Mouse (Mus musculus) 3134 (cell line): ENCODE results near the gene Npepps.
"Not testable (repeated sequence)": the region's sequence is repeated elsewhere in the genome, so short reads cannot be mapped to it uniquely, and the experiment has no call there.

ENCODE experiments used
- DNase-seq: peaks from one replicate; pipeline ENCODE4 v3.0.0-alpha.2; 2011; ENCODE audit warnings: low spot score; ENCODE audit not compliant: insufficient read length; ENCODE audit errors: extremely low read depth

Npepps gene

DNA sequence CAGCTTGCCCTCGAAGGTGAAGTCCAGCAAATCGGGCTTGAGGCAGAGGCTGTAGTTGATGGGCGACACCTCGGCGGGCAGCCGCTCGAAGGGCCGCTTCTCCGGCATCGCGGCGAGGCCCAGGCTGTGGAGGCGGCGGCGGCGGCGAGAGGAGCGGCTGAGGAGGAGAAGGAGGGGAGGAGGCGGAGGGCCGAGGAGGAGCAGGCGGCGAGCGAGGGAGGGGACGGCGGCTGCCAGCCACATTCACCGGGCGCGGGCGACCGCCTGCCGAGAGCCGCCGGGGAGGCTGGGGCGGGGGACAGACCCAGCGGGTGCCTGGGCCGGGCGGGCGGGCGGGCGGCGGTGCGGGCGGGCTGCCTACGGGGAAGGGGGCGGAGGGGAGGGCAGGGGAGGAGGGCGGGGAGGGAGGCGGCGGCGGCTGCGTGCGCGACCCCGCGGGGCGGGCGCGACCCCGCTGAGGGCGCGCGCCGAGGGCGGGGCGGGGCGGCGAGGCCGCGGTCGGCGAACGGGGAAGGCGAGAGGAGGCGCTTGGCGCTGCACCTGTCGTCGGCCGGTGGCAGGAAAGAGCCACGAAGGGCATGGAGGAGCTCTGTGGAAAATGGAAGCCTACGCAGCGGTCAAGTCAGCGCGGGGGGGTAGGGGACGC is at the start of gene Npepps:
Gene Npepps (minus strand): TSS at position 423 of the 646 bp plus-strand sequence.
- peak; percentile 64 for DNase-seq

DNA sequence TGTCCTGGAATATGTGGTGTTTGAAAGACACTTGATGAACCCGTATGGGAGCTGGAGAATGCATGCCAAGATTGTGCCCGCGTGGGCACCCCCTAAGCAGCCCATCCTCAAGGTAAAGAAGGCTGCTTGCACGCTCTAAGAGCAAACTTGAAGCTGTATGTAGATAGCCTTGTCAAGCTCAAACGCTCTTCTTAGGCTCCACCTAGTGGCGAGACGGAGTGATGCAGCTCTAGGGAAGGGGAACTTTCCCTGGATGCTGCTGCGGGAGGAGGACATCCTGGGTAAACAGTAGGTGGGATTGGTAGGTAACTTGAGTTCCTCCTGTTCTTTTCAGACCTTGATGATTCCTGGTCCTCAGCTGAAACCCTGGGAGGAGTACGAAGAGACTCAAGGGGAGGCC is 47.7 kb upstream of the Npepps start:
- peak; percentile 39 for DNase-seq

DNA sequence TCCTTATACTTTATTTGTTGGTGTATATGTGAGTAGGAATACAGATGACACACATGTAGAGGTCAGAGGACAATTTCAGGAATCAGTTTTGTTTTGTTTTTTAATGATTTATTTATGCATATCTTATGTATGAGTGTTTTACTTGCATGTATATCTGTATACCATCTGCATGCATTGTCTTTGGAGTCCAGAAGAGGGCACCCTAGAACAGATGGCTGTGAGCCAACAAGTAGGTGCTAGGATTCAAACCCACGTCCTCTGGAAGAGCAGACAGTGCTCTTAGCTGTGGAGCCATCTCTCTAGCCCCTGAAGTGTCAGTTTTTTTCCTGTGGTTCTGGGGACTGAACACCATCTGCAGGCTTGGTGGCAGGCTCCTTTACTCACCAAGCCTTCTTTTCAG is 44.8 kb upstream of the Npepps start:
- no peak for DNase-seq

DNA sequence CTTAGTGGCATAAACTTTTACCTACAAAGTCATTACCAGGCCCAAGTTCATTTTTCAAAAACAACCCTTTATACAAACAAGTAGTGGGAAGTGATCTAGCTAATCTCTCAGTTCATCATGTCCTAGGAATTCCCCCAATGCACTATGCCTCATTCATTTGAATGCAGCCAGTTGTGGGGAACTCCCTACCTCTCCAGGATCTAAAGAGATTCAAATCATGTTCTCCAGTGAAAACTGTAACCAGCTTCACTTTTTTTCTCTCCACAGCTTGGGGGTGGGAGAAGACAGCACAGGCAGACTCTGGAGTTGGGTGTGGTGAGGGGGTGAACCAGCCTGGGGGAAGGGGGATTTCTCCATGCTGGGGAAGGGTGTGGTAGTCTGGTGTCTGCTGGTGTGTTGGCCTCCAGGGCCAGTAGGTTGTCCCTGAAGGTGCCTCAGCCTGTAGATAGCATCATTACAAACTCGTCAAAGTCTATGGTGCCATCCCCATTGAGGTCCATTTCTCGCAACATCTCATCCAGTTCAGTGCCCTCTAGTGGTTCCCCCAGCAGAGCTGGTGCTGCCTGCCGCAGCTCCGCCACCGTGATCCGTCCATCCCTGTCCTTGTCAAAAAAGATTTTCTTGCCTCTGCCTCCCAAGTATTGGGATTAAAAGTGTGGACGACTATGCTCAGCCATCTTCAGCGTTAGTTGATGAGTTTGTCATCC is 41.6 kb upstream of the Npepps start:
- not testable (repeated sequence) for DNase-seq

DNA sequence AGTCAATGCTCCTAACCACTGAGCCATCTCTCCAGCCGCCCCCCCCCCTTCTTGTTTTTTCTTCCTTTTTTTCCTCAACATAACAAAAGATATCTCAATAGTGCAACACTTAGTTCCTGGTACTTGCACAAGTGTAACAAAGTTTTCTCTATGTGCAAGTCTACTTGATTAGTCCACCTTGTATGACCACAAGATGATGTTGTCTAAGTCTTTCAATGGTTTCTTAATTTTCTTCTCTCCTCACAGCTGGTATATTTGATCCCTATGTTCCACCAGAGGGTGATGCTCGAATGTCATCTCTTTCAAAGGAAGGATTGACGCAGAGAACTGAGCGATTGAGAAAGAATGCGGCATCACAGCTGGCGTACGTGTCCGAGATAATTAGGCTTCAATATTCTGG is 40.8 kb upstream of the Npepps start:
- DNase-seq, result no peak

DNA sequence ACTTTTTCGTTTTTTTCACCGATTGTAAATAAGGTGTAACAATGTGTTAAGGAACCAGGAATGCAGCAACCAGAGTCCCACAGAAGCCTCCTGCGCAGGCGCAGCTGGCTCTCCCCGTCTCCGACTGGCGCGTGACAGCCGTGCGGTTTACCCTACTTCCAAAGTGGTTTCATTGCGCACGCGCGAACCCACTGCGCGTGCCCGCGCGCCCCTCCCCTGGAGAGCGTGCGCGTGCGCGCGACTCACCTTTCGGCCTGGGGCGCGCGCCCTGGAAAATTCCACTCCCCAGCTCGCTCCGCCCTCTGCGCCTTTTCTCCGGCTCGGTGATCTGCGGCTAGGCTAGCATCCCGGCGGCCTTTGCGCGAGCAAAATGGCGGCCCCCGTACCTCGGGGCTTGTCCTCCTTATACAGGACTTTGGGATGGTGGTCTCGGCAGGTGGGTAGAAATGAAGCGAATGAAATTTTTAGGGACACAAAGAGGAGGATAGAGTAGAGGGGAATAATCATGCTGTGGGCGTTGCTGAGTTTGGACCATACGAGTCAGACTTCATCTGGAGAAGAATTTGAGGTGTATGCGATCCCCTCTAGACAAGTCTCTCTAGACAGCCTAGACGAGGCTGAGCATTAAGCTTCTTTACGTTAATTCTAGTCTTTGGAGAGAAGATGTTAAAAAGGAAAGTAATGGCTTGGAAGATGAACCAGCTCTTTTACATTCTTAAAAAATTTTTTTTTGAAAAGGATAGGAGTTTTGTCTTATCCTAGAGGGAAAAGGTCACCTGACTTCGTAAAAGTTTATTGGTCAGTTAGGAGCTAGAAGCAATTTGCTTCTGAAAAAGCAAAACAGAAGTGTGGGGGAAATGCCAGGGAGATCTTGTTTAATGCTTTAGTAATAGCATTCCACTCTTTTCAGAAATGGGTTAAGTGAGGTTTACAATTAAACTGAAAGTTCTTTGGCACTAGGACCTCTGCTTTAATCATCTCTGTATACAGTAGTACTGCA is 35.4 kb upstream of the Npepps start, which contains the start of gene Mrpl45:
Gene Mrpl45 (plus strand): TSS at position 213 of the 1,000 bp plus-strand sequence.
- peak; percentile 97 for DNase-seq

DNA sequence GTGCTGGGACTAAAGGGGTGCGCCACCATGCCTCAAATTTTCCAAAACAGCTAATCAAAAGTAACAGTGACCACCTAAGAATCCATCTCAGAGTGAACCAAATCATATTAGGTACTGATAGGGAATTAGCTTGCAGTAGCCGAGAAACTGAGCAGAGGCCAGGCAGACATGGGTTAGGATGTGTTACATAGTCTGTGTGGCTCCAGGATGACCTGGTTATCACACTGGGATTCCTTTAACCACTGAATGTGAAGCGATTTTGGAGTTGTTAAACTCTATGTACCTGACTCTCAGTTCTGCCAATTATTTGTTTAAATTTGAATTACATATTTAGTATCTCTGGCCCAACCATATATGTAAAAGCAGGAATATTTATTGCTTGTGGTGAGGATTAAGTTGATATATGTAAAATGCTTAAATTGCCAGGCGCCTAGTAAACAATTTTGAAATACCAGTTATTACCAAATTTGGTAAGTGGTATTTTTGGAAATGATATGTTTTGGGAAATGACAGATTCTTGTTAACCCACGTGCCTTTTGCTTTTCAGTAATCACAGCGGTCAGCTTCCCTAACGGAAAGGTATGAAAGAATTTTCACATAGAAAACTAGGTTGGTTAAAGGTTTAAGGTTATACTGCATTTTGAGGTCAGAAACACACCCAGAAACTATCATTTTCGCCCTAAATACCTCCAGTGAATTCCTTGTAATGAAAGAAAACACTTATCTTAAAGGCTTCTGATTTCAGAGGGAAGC is 34.5 kb upstream of the Npepps start:
- no peak for DNase-seq

DNA sequence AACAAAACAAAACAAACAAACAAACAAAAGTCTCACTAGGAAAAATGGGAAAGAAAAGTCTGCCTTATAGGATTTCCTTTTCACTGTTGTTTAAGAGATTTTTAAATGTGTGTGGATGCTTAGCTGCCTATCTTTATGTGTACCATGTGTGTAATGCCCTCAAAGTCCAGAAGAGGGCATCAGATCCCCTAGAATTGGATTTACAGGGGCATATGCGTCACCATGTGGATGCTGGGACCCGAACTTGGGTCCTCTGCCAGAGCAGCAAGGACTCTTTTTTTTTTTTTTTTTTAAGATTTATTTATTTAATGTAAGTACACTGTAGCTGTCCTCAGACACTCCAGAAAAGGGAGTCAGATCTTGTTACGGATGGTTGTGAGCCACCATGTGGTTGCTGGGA is 33.7 kb upstream of the Npepps start:
- no peak for DNase-seq

DNA sequence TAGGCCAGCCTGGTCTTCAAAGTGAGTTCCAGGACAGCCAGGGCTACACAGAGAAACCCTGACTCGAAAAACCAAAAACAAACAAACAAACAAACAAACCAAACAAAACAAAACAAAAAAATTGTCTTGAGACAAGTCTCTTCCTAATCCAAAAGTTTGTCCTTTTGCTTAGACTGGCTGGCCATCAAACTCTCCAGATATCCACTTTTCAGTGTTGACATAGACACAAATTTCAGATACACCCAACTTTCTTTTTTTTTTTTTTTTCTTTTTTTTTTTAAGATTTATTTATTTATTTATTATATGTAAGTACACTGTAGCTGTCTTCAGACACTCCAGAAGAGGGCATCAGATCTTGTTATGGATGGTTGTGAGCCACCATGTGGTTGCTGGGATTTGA is 32.4 kb upstream of the Npepps start:
- DNase-seq, result not testable (repeated sequence)

DNA sequence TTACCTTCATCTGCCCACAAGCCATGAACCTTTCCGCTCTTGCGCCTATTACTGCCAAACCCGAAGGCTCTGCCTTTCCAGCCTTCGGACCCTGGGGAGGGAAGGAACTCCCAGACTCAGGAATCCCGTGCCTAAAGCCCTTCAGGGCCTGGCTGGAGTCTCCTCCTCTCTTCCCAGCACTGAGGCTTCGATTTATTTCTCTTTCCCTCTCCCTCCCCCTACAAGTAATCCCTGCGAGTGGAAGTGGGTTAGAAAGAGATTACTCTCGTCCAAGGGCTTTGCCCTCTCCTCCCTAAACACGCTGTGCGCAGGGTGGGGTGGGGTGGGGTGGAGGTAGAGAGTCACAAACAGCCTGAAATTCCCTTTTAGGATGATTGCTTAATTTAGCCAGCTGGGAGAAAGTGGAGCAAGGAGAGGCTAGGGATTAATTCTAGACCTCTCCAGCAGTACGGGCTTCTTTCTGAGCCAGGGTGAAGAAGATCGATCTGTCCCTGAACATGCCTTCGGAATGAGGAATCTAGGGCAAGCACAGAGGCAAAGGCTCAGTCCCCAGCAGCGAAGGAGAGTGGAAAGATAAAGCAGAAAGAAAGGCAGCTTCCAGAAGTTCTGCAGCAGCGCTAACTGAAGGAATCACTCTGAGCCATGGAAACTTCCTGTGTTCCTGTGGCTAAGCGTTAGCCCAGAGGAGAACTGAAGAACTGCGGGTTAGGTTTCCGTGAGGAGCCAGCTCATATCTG is 30.6 kb upstream of the Npepps start:
- DNase-seq, result peak; percentile 59

DNA sequence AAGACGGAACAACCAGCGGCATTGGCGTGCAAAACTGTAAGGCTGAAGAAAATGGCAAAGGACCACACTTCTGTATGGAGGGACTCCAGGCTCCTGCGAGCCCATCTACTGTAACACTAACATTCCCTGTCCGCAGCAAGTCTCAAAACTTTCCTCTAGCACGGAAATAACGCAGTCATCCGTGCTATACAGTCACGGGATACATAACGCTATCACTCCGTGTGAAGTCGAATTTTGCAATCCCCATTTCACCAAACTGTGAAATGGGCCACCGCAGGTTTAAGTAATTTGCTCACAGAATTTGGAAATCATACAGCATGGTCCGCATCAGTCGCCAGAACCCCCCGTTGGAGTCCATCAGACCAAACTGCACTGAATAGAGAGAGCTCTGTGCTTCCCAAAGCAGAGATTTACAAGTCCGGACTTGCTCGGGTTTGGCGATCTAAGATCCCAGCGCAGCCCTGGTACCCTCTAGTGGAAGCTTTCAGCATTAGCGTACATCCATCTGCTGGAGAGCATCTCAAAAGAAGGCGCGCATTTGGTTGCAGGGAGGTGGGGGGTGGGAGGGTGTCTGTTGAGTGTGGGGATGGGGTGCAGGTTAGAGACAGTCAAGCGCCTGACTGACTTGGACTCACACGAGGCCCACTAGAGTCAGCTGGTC is 29.6 kb upstream of the Npepps start:
- DNase-seq, result peak; percentile 80

DNA sequence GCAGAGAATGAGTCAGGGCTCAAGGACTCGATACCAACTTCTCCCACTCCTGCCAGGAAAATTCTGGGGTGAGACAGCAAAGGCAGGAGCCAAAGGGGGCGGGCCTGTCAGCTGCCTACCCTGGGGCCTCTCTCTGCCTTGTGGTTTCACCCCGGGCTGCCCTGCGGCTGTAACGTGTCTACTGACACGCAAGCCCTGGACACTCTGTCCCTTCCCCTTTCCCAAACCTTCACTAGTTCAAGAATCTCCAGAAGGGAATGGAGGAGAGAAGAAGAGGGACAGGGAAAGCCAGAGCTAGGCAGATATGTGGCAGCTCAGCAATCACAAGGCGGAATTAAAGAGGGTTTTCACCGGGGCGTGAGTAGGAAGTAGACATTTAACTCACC is 29.0 kb upstream of the Npepps start:
- peak; percentile 94 for DNase-seq

DNA sequence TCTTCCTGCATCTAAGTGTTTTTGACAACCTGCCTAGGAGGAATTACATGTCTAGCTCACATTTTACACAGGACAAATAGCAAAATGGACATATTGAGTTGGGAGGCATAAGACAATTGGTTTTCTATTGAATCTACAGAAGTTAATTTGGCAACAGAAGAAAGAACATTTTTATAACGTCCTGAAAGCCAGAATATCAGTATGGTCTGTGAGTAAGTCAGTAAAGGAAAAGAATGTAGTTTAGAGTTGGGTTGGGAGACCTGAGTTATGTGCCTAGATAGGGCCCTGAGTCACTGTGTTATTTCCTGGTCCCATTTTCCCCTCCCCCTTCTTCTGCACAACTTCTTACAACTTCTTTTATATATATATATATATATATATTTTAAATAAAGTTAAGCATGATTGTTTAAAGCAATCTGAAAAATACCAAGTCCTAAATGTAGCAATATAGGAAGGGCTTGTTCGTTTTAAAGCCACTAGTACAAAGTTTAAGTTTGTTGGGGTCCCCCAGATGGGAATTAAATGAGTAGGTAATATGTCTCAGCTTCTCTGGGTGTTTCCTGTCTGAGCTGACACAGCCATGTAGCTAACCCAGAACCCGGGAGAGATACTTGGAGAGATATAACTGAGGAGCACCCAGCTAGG is 28.5 kb upstream of the Npepps start:
- DNase-seq, result peak; percentile 48

DNA sequence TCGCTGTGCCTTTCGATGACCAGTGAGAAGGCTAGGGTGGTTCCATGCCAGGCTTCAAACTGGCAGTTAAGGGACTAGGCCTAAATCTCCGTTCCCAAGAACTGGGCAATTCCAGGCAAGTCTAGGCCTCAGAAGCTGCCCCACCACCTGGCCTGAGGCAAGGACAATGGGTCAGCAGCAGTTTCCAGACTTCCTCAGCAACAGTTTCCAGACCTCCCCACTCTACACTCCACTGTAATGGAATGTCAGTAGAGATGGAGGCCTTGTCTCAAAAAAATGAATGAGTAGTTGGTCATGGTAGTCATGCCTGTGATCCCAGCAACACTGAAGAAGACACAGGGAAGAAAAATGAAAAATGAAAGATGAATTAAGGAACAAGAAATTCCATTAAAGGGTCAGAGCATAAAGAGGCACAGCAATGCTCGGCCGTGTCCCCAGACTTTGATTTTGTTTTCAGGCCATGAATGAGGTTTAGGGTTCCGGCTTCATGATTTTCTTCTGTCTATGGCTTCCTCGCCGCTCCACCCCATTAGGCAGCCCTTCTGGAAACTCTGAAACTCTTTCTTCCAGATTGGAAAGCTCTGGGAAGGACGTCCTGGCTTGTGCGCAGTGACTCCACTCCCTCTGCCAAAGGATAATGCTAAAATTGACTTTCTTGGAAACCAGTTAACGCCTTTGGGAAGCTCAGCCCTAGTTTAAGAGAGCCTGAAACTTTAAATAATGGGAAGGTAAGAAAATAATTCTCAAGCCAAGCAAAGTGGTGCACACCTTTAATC is 27.0 kb upstream of the Npepps start:
- no peak for DNase-seq

DNA sequence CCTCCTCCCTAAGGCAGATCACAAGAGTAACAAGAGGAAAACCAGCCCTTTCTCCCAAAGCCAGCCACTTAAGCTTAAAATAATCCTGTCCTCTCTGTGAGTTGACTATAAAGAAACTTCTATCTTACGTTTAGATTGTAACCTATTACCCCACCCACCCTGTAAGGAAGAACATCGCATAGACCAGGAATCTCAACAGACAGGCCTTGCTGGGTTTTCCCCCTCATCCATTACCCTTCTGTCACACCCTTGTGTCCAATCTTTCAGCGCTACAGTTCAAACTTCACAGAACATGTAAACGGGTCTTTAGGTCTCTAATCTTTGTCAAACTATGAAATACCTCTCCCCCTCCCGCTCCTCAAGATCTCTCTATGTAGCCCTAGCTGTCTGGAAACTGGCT is 24.2 kb upstream of the Npepps start:
- no peak for DNase-seq

DNA sequence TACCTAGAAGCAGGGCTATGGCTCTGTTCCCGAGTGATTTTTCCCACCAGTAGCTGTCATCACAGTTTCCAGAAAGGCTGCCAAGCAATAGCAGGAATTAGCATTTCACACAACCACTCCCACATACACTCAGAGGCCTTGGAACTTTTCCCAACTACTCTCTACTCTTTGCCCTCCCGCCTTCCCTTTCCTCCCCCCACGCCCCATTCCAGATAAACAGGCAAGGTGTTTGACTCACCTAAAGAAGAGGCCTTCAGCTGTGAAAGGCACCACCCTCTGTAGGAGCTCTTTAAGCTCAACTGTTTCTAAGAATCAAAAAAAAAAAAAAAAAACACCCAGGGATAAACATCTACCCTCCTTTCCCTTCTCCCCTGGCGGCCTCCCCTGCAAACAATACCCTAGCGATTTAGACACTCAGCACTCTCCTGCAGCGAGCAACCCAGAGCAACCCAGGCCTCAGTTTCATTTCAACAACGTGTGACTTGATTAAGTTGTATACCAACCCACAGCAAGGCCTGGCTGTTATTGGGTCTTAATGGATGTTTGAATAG is 21.9 kb upstream of the Npepps start:
- DNase-seq, result peak; percentile 52

DNA sequence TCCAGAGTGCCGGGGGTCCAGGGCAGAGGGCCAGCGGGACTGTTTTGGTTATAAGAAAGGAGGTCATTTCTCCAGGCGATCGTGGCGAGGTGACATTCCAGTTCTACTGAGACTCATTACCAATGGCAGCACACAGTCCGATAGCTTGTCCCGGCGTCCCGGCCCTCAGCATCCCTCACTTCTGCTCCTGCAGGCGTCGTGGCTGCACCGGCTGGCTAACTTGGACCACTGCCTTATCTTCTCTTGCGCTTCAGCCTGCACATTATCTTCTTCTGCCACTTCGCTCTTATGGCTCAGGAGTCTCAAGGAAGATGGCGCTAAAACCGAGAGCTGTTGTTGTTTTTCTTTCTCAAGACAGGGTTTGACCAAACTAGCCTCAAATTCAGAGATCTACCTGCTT is 21.0 kb upstream of the Npepps start:
- DNase-seq, result no peak

DNA sequence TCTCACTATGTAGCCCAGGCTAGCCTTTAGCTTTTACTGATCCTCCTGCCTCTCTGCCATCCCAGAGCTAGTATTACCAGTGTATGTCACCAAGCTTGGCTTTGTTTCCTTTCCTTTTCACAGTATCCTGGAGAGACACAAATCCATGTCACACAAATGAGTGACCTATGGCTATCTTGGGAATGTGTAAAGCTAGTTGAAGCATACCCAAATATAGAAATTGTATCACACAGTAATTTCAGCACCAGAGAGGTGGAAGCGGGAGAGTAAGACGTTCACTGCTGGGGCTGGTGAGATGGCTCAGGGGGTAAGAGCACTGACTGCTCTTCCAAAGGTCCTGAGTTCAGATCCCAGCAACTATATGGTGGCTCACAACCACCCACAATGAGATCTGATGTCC is 19.5 kb upstream of the Npepps start:
- no peak for DNase-seq
